ENCODE assay signal across 21 mouse cellular contexts in the genomic region with DNA sequence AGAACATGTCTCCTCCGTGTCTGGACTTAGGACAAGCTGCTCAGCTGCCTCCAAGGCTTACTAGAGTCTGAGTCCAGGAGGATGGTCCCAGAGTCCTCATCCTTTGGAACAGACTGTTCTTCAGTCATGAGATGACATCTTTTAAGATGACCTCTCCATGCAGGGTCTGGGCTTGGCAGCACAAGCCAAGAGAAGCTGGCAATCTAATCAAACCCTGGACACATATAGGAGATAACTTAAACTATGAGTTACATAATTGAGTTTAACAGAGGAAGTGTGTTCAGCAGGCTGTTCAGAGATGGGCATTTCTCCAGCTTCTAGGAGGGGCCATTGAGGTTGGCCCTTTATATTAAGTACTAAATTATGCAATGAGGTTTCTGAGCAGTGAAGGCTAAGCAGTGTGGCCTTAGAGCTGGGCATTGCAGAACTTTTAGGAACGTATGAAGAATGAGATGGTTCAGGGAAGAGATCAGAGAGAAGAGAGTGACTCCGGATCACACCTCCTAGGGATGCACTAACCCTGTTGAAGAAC. TPM values are rescaled to one million over a fixed set of nuclear protein-coding genes. Genes with fewer than 3 reads are reported as not detected.
DNase-seq lines count a peak whose midpoint lies in the region; ATAC-seq and TF ChIP-seq lines count a peak whose summit lies in the region.
"Had no signal": no experiment of that assay in that cellular context is flagged by ENCODE, and none has a peak within 500 bp of the region (broad histone marks: within the 10 kb centered on the region; RNA-seq: fewer than 3 reads in every experiment).

No protein-coding gene starts in this region.

- TF ChIP-seq POLR2A in lung, adult 2 months (IDR thresholded peaks at IDR 0.05; ENCODE audit: borderline replicate concordance, extremely low read depth, low read depth, low read length), result no peak

- no peak overlapping the region for H3K4me3 ChIP-seq in lung, embryonic 14.5 days (ENCODE audit: low read depth, low read length)
- no peak overlapping the region for H3K4me3 ChIP-seq in lung, adult 2 months (replicated peaks; ENCODE audit: extremely low read depth, low read depth, low read length)
- H3K4me3 ChIP-seq in brown adipose tissue, adult 24 weeks (ENCODE audit: insufficient read depth, low read depth, low read length), result no peak overlapping the region
- no peak overlapping the region for H3K4me3 ChIP-seq in lung, postnatal 0 days (ENCODE audit: low read depth, low read length)
- H3K4me3 ChIP-seq: forebrain, embryonic 10.5 days; forebrain, embryonic 13.5 days; hindbrain, embryonic 10.5 days had no signal

- WGBS in lung, embryonic 14.5 days, result 69% methylated on average over 3 of the region's 3 CpGs
- WGBS in lung, adult 2 months, result 73% methylated on average over 3 of the region's 3 CpGs
- WGBS in lung, postnatal 0 days, result 65% methylated on average over 3 of the region's 3 CpGs

- H3K9me3 ChIP-seq in lung, embryonic 14.5 days (ENCODE audit: low read depth, low read length), result no peaks in the 10 kb centered on the region
- H3K9me3 ChIP-seq in lung, postnatal 0 days (ENCODE audit: low read length), result no peaks in the 10 kb centered on the region
- H3K9me3 ChIP-seq: forebrain, embryonic 10.5 days; forebrain, embryonic 13.5 days; hindbrain, embryonic 10.5 days had no signal

- H3K4me2 ChIP-seq in lung, embryonic 14.5 days, result no peak overlapping the region
- no peak overlapping the region for H3K4me2 ChIP-seq in lung, postnatal 0 days (replicated peaks; ENCODE audit: low read depth, low read length)
- H3K4me2 ChIP-seq: forebrain, embryonic 13.5 days; hindbrain, embryonic 14.5 days had no signal

- no peaks in the 10 kb centered on the region for H3K36me3 ChIP-seq in lung, embryonic 14.5 days (ENCODE audit: insufficient read depth)
- no peaks in the 10 kb centered on the region for H3K36me3 ChIP-seq in lung, postnatal 0 days (ENCODE audit: insufficient read depth, low read length)
- H3K36me3 ChIP-seq: forebrain, embryonic 10.5 days; hindbrain, embryonic 10.5 days had no signal

- TF ChIP-seq EP300 in lung, postnatal 0 days (IDR thresholded peaks at IDR 0.05), result no peak

- H3K27ac ChIP-seq in lung, embryonic 14.5 days (ENCODE audit: low read depth), result no peak overlapping the region
- peak overlapping the region; percentile 67 for H3K27ac ChIP-seq in brown adipose tissue, adult 24 weeks (replicated peaks; ENCODE audit: low read depth, low read length)
- no peak overlapping the region for H3K27ac ChIP-seq in lung, postnatal 0 days (ENCODE audit: low read length)
- H3K27ac ChIP-seq: forebrain, embryonic 10.5 days; forebrain, embryonic 13.5 days; hindbrain, embryonic 10.5 days; hindbrain, embryonic 14.5 days; hindbrain, postnatal 0 days had no signal

- H3K9ac ChIP-seq in lung, embryonic 14.5 days, result no peak overlapping the region
- no peak overlapping the region for H3K9ac ChIP-seq in lung, postnatal 0 days (replicated peaks; ENCODE audit: low read depth)
- H3K9ac ChIP-seq: forebrain, embryonic 13.5 days; hindbrain, embryonic 14.5 days had no signal

- H3K4me1 ChIP-seq in lung, embryonic 14.5 days (ENCODE audit: insufficient read depth), result peaks cover 19% of the 10 kb centered on the region
- peaks cover 18% of the 10 kb centered on the region for H3K4me1 ChIP-seq in lung, adult 2 months (ENCODE audit: control insufficient read depth, insufficient read depth, low read length)
- H3K4me1 ChIP-seq in brown adipose tissue, adult 24 weeks (ENCODE audit: control insufficient read depth, insufficient read depth, insufficient read length, low read length), result peaks cover 10% of the 10 kb centered on the region
- H3K4me1 ChIP-seq in lung, postnatal 0 days (ENCODE audit: insufficient read depth, low read depth, low read length), result peaks cover 19% of the 10 kb centered on the region

- H3K27me3 ChIP-seq in lung, embryonic 14.5 days (ENCODE audit: insufficient read depth, low read length), result no peaks in the 10 kb centered on the region
- H3K27me3 ChIP-seq in lung, postnatal 0 days (replicated peaks; ENCODE audit: insufficient read depth, low read length), result no peaks in the 10 kb centered on the region

- DNase-seq in lung, embryonic 14.5 days, result peak; percentile 50
- DNase-seq in lung, adult 2 months, result no peak
- peak; percentile 70 for DNase-seq in lung, postnatal 0 days (ENCODE audit: low spot score)
- peak; percentile 43 for DNase-seq in lung, postnatal 25 days (ENCODE audit: low spot score)
- DNase-seq in cerebellum, adult 11-12 months, result no peak
- DNase-seq in heart, postnatal 25 days (ENCODE audit: low spot score), result no peak
- DNase-seq in cerebellum, postnatal 14 days, result no peak
- DNase-seq: adrenal gland, adult 8-10 months; adrenal gland, postnatal 25 days; cerebellum, adult 2 months; cerebellum, adult 9-11 months; cerebellum, postnatal 36 days; gastrocnemius, postnatal 14 days had no signal

- no peak for TF ChIP-seq CTCF in lung, embryonic 14.5 days (IDR thresholded peaks at IDR 0.05; ENCODE audit: low read depth)
- no peak for TF ChIP-seq CTCF in lung, adult 2 months (IDR thresholded peaks at IDR 0.05; ENCODE audit: insufficient read depth, low read length)
- TF ChIP-seq CTCF in lung, postnatal 0 days (IDR thresholded peaks at IDR 0.05), result no peak

- ATAC-seq in lung, embryonic 14.5 days (ENCODE audit: insufficient read depth), result no peak
- peak; percentile 59 for ATAC-seq in lung, postnatal 0 days
- ATAC-seq: activated CD4-positive, CD25-positive, alpha-beta regulatory T cell, adult 4 months; forebrain, embryonic 13.5 days; forebrain, embryonic 16.5 days; hindbrain, postnatal 0 days had no signal

- intact Hi-C loops in heart, postnatal 25 days (cut with DNase I), result no loop called here

RNA-seq across cellular contexts. Expression of a gene that starts 42.9 kb away (rescaled TPM):
- polyA plus RNA-seq in lung, embryonic 14.5 days (2014; fragmentation: Nextera tagmentation; extraction: Ambion mirVana), result 4.3 and 5.9 TPM in 2 replicates
- 15.4 and 17.8 TPM in 2 replicates for polyA plus RNA-seq in lung, adult 2 months (2012; rRNA removed)
- polyA plus RNA-seq in brown adipose tissue, adult 24 weeks (2012; ENCODE audit: insufficient read depth, insufficient read length, missing spikeins), result 6.7 and 10.7 TPM in 2 replicates
- 18.8 and 20.6 TPM in 2 replicates for polyA plus RNA-seq in lung, postnatal 0 days (2015; fragmentation: Nextera tagmentation; extraction: Ambion mirVana)
- 10 to 100 TPM; 21.2 to 31.2 TPM for total RNA-seq in heart, postnatal 25 days (2021)

Comparison
In these comparisons a context has a peak if more than half of its experiments do, and no peak if none do; other contexts are left out.
1. DNase-seq: peak in lung, embryonic 14.5 days (single experiment), lung, postnatal 0 days (single experiment) and lung, postnatal 25 days (single experiment); none in lung, adult 2 months (single experiment), cerebellum, adult 11-12 months (single experiment), heart, postnatal 25 days (single experiment) and cerebellum, postnatal 14 days (0 of 2).